Mouse (Mus musculus): ENCODE measurements around the gene Cited1. TPM values are rescaled to one million over a fixed set of nuclear protein-coding genes. Genes with fewer than 3 reads are reported as not detected.

The Cited1 gene
- total and polyA plus RNA-seq, 3 experiments, result 0.51 to 3.6 (median 1.4) TPM

GRCm38 (mm10) chrX:102262620-102263345 lies 10.8 kb upstream of the Cited1 start:
- no peak for TF ChIP-seq PAX5 (IDR thresholded peaks at IDR 0.05; ENCODE audit: low read length)
- TF ChIP-seq USF2 (conservative IDR thresholded peaks at IDR 0.05; ENCODE audit: low read depth, low read length), result no peak
- no peak for TF ChIP-seq MEF2A (IDR thresholded peaks at IDR 0.05; ENCODE audit: borderline replicate concordance, low read depth, low read length)
- TF ChIP-seq ZNF384 (IDR thresholded peaks at IDR 0.05; ENCODE audit: low read depth, low read length), result no peak
- no peak for TF ChIP-seq GABPA (IDR thresholded peaks at IDR 0.05; ENCODE audit: insufficient replicate concordance, low read depth, low read length)
- TF ChIP-seq UBTF (IDR thresholded peaks at IDR 0.05; ENCODE audit: low read depth, low read length), result no peak
- no peak for TF ChIP-seq IRF4 (IDR thresholded peaks at IDR 0.05; ENCODE audit: low read depth, low read length)
- no peak for TF ChIP-seq NRF1 (IDR thresholded peaks at IDR 0.05; ENCODE audit: low read depth, low read length)
- Histone ChIP-seq H3K4me3 (replicated peaks in 1 of 3; ENCODE audit: low read depth in 2 of 3, low read length in 2 of 3, poor library complexity in 1 of 3) (no peak overlapping the region), H3K36me3 (replicated peaks in 1 of 2; ENCODE audit: control insufficient read depth in 1 of 2, insufficient read depth in 1 of 2, low read length in 1 of 2) (no peaks in the 10 kb centered on the region), H3K79me2 (replicated peaks; ENCODE audit: control insufficient read depth, extremely low read depth, insufficient read depth, poor library complexity, severe bottlenecking) (no peaks in the 10 kb centered on the region), H3K9ac (ENCODE audit: insufficient read depth, low read depth) (no peak overlapping the region), H3K4me1 (ENCODE audit: control insufficient read depth in 1 of 2, insufficient read depth in 2 of 2) (no peaks in the 10 kb centered on the region), H3K4me2 (ENCODE audit: insufficient read depth, low read depth, poor library complexity, severe bottlenecking) (no peak overlapping the region), H3K27ac (ENCODE audit: insufficient read depth, low read depth) (no peak overlapping the region), H3K9me3 (replicated peaks; ENCODE audit: low read length) (no peaks in the 10 kb centered on the region), H3K27me3 (replicated peaks) (no peaks in the 10 kb centered on the region)
- dilution Hi-C loops (cut with MboI; ENCODE audit: extremely low pct_ligation_motif_present, extremely low pct_unique_long_range_greater_than_20kb, low sequenced_read_pairs), result no loop called here
- no peak for DNase-seq (ENCODE audit: extremely low read depth)
- in situ Hi-C loops (cut with MboI; ENCODE audit: low pct_ligation_motif_present, low pct_unique_long_range_greater_than_20kb, low sequenced_read_pairs), result loop anchor here (25.0 kb wide), 1 partner anchor 100 kb away; no protein-coding TSS in a partner anchor

GRCm38 (mm10) chrX:102259772-102260171 lies 7.8 kb upstream of the Cited1 start:
- no peaks in the 10 kb centered on the region for H3K27me3 ChIP-seq (replicated peaks)
- no peaks in the 10 kb centered on the region for H3K4me1 ChIP-seq (ENCODE audit: control insufficient read depth in 1 of 2, insufficient read depth in 2 of 2)
- no peaks in the 10 kb centered on the region for H3K79me2 ChIP-seq (replicated peaks; ENCODE audit: control insufficient read depth, extremely low read depth, insufficient read depth, poor library complexity, severe bottlenecking)
- H3K27ac ChIP-seq (ENCODE audit: insufficient read depth, low read depth), result no peak overlapping the region
- no peak overlapping the region for H3K4me3 ChIP-seq (replicated peaks in 1 of 3; ENCODE audit: low read depth in 2 of 3, low read length in 2 of 3, poor library complexity in 1 of 3)
- no peak for TF ChIP-seq NRF1 (IDR thresholded peaks at IDR 0.05; ENCODE audit: low read depth, low read length)
- TF ChIP-seq HCFC1 (IDR thresholded peaks at IDR 0.05; ENCODE audit: low read depth, low read length), result no peak
- TF ChIP-seq ETS1 (conservative IDR thresholded peaks at IDR 0.05; ENCODE audit: low read depth, low read length), result no peak
- TF ChIP-seq SMC3 (IDR thresholded peaks at IDR 0.05; ENCODE audit: low read depth, low read length), result no peak
- dilution Hi-C loops (cut with MboI; ENCODE audit: extremely low pct_ligation_motif_present, extremely low pct_unique_long_range_greater_than_20kb, low sequenced_read_pairs) (no loop called here), in situ Hi-C loops (cut with MboI; ENCODE audit: low pct_ligation_motif_present, low pct_unique_long_range_greater_than_20kb, low sequenced_read_pairs) (loop anchor here (25.0 kb wide), 1 partner anchor 103 kb away; no protein-coding TSS in a partner anchor)
- no peak overlapping the region for H3K9ac ChIP-seq (ENCODE audit: insufficient read depth, low read depth)
- H3K4me2 ChIP-seq (ENCODE audit: insufficient read depth, low read depth, poor library complexity, severe bottlenecking), result no peak overlapping the region
- DNase-seq (ENCODE audit: extremely low read depth), result no peak
- no peaks in the 10 kb centered on the region for H3K9me3 ChIP-seq (replicated peaks; ENCODE audit: low read length)
- H3K36me3 ChIP-seq (replicated peaks in 1 of 2; ENCODE audit: control insufficient read depth in 1 of 2, insufficient read depth in 1 of 2, low read length in 1 of 2), result no peaks in the 10 kb centered on the region

GRCm38 (mm10) chrX:102253892-102254291 lies 1.9 kb upstream of the Cited1 start:
- dilution Hi-C loops (cut with MboI; ENCODE audit: extremely low pct_ligation_motif_present, extremely low pct_unique_long_range_greater_than_20kb, low sequenced_read_pairs) (no loop called here), in situ Hi-C loops (cut with MboI; ENCODE audit: low pct_ligation_motif_present, low pct_unique_long_range_greater_than_20kb, low sequenced_read_pairs) (loop anchor here (25.0 kb wide), 1 partner anchor 108 kb away; no protein-coding TSS in a partner anchor)
- Histone ChIP-seq H3K27ac (ENCODE audit: insufficient read depth, low read depth) (no peak overlapping the region), H3K36me3 (replicated peaks in 1 of 2; ENCODE audit: control insufficient read depth in 1 of 2, insufficient read depth in 1 of 2, low read length in 1 of 2) (no peaks in the 10 kb centered on the region), H3K27me3 (replicated peaks) (peaks cover 17% of the 10 kb centered on the region), H3K4me3 (replicated peaks in 1 of 3; ENCODE audit: low read depth in 2 of 3, low read length in 2 of 3, poor library complexity in 1 of 3) (no peak overlapping the region), H3K4me2 (ENCODE audit: insufficient read depth, low read depth, poor library complexity, severe bottlenecking) (peak overlapping the region; percentile 65), H3K9ac (ENCODE audit: insufficient read depth, low read depth) (no peak overlapping the region), H3K79me2 (replicated peaks; ENCODE audit: control insufficient read depth, extremely low read depth, insufficient read depth, poor library complexity, severe bottlenecking) (no peaks in the 10 kb centered on the region), H3K9me3 (replicated peaks; ENCODE audit: low read length) (no peaks in the 10 kb centered on the region), H3K4me1 (ENCODE audit: control insufficient read depth in 1 of 2, insufficient read depth in 2 of 2) (peaks cover 0 to 18% of the 10 kb centered on the region in 2 experiments; a peak in 2 of 4 replicates)
- DNase-seq (ENCODE audit: extremely low read depth), result peak; percentile 28
- TF ChIP-seq SIN3A (IDR thresholded peaks at IDR 0.05; ENCODE audit: low read length) (0 out of 2 replicates have a peak, but pooled peaks have one; percentile 48), NRF1 (IDR thresholded peaks at IDR 0.05; ENCODE audit: low read depth, low read length) (no peak)
